Mouse (Mus musculus): ENCODE results near the gene Spag7. TPM values are rescaled to one million over a fixed set of nuclear protein-coding genes. Genes with fewer than 3 reads are reported as not detected.

Gene Spag7
- total RNA-seq, 2 experiments from 2014 or later: 60.5 to 88.7 TPM

DNA sequence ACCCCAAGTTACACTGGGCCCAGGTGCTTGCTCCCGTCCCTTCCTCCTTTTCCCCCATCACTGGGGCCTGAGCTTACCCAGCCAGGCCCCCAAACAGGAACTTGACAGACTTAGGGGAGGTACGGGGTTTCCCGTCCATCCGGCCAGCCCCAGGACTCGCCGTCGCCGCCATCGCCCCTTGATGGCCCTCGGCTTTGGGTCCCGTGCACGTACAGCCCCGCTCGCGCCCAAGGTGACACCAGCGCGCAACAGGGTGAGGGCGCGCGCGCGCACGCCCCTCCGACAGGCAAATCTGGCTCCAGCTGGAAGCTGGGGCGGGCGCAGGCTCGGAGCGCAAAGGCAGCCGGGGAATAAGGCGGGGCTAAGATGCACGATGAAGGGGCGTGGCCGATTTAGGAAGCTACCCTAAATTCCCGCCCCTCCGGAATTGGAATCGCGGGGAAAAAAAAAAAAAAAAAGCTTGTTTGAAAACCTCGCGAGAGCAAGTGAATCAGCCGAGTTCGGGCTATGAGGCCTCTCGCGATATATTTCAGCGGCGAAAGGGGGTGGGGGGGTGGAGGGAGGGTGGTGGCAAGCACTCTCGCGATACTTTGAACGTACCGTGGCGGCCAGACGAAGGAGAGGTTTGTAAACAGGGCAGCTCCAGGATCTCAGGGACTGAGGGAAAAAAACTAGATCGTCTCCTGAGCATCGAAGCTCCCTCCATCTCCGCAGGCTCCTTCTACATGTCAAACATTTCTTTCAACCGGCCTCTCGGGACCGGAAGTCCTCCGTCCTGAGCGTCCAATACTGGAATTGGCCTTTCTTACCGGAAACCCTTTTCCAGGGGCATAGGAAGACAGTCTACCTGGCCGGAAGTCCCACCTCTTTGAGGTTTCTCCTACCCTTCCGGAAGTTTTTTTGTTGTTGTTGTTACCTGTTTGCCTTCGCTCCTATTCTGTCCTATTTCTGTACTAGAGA lies 22.2 kb downstream of the Spag7 start, which contains the start of the genes Rnf167 and Slc25a11:
Rnf167 (plus strand) TSS at position 545 of the 960 bp plus-strand sequence.
Slc25a11 (minus strand) TSS at position 789 of the 960 bp plus-strand sequence.
- peak; percentile 72 for ATAC-seq (replicated peaks; ENCODE audit: low FRiP score, low TSS enrichment, poor library complexity, severe bottlenecking)

- no peak for ATAC-seq (replicated peaks; ENCODE audit: low FRiP score, low TSS enrichment, poor library complexity, severe bottlenecking)
These were observed 23.0 kb downstream of the Spag7 start for GRCm38 (mm10) chr11:70646259-70646555.

- no peak for ATAC-seq (replicated peaks; ENCODE audit: low FRiP score, low TSS enrichment, poor library complexity, severe bottlenecking)
These were observed 23.6 kb downstream of the Spag7 start for GRCm38 (mm10) chr11:70645461-70646258.

DNA sequence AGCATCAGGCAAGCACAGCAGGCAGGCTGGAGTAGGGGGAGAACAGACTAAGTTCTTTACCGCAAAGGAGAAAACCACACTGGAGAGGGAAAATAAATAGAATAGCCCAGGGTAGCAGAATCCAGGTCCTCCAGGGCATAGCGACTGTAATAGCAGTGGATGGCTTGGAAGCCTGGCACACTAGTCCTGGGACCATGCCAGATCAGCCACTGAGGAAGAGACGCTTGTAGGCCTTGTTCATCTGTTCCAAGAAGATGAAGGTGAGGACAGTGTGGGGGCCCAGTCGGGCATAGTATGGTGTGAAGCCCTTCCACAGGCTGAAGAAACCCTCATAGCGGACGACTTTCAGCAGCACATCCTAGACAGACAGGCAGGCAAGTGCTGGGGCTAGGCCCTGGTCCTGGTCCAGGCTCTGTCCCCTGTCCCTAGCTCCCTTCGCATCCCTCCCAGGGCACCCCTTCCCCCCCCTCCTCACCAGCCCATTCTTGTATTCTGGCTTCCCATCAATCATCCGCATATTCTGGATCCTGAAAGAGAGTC lies 24.6 kb downstream of the Spag7 start:
- ATAC-seq (replicated peaks; ENCODE audit: low FRiP score, low TSS enrichment, poor library complexity, severe bottlenecking): no peak

GRCm38 (mm10) chr11:70643051-70643450 lies 26.2 kb downstream of the Spag7 start:
- no peak for ATAC-seq (replicated peaks; ENCODE audit: low FRiP score, low TSS enrichment, poor library complexity, severe bottlenecking)

DNA sequence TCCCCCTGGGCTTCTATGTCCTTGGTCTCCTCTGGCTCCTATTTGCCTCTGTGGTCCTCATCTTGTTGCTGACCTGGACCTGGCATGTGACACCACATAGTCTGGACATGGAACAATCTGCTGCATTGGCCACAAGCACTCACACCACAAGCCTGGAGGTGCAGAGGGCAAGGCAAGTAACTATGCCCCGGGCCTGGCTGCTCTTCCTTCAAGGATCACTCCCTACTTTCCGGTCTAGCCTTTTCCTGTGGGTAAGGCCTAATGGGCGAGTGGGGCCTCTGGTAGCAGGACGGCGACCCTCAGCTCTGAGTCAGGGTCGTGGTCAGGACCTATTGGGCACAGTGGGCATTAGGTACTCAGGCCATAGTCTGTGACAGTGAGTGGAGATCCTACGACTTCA lies 28.0 kb downstream of the Spag7 start:
- ATAC-seq (replicated peaks; ENCODE audit: low FRiP score, low TSS enrichment, poor library complexity, severe bottlenecking): no peak

DNA sequence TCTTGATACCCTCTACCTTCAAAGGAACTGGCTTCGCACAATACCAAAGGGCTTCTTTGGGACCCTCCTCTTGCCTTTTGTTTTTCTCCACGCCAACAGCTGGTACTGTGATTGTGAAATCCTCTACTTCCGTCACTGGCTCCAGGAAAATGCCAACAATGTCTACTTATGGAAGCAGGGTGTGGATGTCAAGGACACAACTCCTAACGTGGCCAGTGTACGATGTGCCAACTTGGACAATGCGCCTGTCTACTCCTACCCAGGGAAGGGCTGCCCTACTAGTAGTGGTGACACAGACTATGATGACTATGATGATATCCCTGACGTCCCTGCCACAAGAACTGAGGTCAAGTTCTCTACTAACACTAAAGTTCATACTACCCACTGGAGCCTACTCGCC lies 29.2 kb downstream of the Spag7 start:
- no peak for ATAC-seq (replicated peaks; ENCODE audit: low FRiP score, low TSS enrichment, poor library complexity, severe bottlenecking)

GRCm38 (mm10) chr11:70638714-70639278 lies 30.4 kb downstream of the Spag7 start, which contains the start of gene Gp1ba:
TSS of gene Gp1ba (plus strand) at chr11:70639122.
- peak; percentile 85 for ATAC-seq (replicated peaks; ENCODE audit: low FRiP score, low TSS enrichment, poor library complexity, severe bottlenecking)

DNA sequence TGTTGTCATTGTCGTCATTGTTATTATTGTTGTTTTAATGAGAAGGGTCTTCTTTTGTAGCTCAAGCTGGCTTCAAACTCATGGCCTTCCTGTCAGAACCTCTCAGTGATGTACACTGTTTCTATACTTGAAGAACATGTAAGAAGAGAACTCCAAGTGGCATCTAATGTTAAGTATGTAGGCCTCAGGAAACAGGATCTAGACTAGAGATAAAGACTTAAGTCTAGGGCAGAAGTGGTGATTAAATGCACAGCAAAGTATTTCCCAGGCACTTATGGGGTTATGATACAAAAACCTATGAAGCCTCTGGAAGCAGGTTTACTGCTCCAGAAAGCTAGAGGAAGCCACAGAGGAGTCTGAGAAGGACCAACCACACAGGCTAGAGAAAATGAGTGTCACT lies 30.9 kb downstream of the Spag7 start:
- ATAC-seq (replicated peaks; ENCODE audit: low FRiP score, low TSS enrichment, poor library complexity, severe bottlenecking): 0 out of 2 replicates have a peak, but pooled peaks have one; percentile 17

DNA sequence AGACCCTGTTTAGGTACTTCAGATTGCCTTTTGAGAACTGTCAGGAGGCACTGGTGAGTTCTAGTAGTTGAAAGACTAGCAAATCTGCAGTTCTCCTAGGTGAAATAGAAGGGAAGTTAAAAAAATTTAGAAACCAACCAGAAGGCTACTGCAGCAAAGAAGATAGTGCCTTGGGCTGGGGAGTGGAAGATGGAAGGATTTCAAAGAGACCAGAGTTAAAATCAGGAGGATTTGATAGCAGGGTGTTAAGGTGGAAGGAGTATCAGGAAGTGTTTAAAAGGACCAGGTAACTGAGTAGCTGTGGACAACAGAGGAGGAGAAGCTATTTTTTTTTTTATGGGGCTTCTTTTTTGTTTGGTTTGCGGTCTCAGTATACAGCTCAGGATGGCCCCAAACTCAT lies 31.5 kb downstream of the Spag7 start:
- ATAC-seq (replicated peaks; ENCODE audit: low FRiP score, low TSS enrichment, poor library complexity, severe bottlenecking): no peak

- ATAC-seq (replicated peaks; ENCODE audit: low FRiP score, low TSS enrichment, poor library complexity, severe bottlenecking): no peak
These were observed 33.6 kb downstream of the Spag7 start for GRCm38 (mm10) chr11:70635601-70636000.

GRCm38 (mm10) chr11:70630129-70630528 lies 39.1 kb downstream of the Spag7 start:
- 0 out of 2 replicates have a peak, but pooled peaks have one; percentile 46 for ATAC-seq (replicated peaks; ENCODE audit: low FRiP score, low TSS enrichment, poor library complexity, severe bottlenecking)

GRCm38 (mm10) chr11:70629557-70629956 lies 39.7 kb downstream of the Spag7 start:
- 0 out of 2 replicates have a peak, but pooled peaks have one; percentile 56 for ATAC-seq (replicated peaks; ENCODE audit: low FRiP score, low TSS enrichment, poor library complexity, severe bottlenecking)

GRCm38 (mm10) chr11:70628431-70628830 lies 40.8 kb downstream of the Spag7 start:
- ATAC-seq (replicated peaks; ENCODE audit: low FRiP score, low TSS enrichment, poor library complexity, severe bottlenecking): no peak

DNA sequence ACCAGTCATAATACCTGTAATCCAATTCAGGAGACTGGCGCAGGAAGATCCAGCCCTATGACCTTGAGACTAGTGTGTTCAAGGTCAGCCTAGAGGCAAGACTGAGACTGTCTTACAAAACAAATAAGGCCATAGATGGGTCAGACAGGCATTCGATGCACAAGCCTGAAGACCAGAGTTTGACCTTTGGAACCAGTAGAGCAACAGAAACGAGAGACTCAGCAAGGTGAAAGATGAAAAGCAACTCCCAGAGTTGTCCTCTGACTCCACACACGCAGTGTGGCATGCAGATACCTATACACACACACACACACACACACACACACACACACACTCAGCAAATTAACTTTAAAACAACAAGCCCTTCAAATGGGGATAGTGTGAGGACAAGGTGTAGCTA lies 42.3 kb downstream of the Spag7 start:
- ATAC-seq (replicated peaks; ENCODE audit: low FRiP score, low TSS enrichment, poor library complexity, severe bottlenecking): no peak

DNA sequence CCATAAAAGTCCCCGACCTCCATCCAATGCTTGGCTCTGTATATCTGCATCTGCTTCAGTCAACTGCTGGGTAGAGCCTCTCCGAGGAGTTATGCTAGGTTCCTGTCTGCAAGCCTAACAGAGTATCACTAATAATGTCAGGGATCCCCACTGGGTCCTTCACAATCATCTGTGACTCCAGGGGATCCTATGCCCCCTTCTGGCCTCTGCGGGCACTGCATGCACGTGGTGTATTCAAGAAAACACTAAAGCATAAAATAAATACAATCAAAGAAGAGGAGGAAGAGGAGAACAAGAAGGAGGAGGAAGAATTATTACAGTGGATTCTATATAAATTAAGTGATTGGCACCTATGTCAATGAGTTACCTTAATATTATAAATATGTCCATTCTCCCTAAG lies 43.7 kb downstream of the Spag7 start:
- no peak for ATAC-seq (replicated peaks; ENCODE audit: low FRiP score, low TSS enrichment, poor library complexity, severe bottlenecking)

DNA sequence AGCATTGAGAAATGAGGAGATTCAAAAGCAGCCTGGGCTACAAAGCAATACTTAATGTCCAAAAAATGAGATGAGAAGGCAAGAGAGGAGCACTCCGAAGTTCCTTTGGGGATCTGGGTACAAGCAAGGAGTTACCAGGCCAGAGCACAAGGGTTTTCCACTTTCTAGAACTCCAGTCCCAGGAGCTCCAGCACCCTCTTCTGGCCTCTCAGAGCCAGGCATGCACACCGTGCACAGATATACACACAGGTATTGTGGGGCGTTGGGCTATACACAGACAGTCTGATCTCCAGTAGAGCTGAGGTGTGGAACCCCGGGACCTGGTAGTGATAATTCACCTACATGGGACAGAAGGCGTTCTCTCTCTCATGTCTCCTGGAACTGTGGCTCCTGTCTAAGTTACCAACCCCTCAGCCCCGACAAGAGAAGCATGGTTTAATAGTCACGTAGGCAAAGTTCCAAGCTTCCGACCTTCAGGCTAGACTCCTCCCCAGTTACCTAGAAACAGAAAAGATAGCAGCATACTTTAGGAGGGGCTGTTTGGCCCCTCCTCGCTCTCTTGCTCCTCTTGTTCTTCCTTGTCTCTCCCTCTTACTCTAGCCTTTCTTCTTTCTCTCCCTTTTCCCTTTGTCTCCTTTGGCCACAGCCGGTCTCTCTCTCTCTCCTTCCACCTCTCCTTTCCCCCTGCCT lies 46.0 kb downstream of the Spag7 start:
- ATAC-seq (replicated peaks; ENCODE audit: low FRiP score, low TSS enrichment, poor library complexity, severe bottlenecking): no peak

DNA sequence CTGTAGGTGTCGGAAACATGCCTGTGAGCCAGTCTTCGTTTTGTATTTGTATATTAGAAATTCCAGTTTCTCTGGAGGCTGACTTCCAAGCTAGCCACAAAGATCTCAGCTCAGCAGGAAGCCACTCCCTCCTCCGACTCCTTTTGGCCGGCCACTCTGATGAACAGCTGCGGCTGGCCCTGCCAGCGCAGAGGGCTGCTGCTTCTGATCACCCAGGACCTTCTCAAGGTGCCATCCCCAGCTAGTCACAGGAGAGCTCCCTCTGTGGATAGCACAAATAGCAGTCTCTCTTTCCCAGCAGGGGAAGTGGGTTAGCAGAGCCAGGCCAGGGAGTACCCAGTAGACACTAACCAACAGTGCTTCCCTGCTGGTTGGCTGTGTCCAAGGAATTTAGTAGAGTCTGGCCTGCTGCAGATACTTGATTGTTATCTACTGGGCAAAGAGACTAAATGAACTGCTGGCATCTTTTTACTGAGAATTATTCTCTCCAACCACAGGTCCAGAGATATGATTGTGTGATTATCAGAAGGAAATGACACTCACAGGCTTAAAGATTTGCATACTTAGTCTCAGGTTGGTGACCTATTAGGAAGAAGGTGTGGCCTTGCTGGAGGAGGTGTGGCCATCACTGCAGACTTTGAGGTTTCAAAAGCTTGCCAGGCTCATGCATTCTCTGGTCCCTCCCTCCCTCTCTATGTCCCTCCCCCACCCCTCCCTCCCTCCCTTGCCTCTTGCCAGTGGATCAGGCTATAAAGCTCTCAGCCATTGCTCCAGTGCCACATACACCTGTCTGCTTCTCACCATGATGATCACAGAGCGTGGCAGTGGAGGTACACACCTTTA lies 47.0 kb downstream of the Spag7 start:
- peak; percentile 89 for ATAC-seq (replicated peaks; ENCODE audit: low FRiP score, low TSS enrichment, poor library complexity, severe bottlenecking)

Measured in megakaryocyte-erythroid progenitor cell, adult 5-6 weeks (primary cell).